Mouse (Mus musculus): ENCODE measurements around the gene Golga4.

DNA sequence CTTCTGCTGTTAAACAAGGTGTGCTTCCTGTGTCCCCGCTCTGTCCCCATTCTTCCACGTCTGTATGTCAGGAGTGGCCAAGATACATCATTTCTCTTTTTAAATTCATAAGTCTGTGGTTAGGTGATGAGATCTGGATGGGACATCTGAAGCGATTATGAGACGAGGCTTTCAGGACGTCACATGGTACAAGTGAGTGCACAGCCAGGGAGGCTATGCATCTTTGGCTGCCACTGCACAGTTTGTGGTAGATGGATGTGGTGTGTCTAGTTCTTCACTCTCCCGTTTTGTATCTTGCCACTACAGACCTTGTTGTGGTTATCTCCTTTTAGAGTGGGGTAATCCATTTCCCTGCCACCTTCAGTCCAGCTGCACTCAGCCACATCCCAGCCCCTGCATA lies 79.9 kb downstream of the Golga4 start:
- TF ChIP-seq CTCF (IDR thresholded peaks at IDR 0.05; ENCODE audit: control insufficient read depth, insufficient read depth, low read length) (no peak), POLR2A (IDR thresholded peaks at IDR 0.05; ENCODE audit: borderline replicate concordance, control insufficient read depth, low read depth, low read length) (no peak)
